Mouse (Mus musculus) ES-Bruce4 (cell line): ENCODE results near the gene Mcpt4.

Experiments used
- CTCF ChIP-seq: IDR thresholded peaks from one replicate; pipeline ENCODE4 v1.8.1; 2011; ENCODE audit warnings: low read depth, low read length
- EP300 ChIP-seq: IDR thresholded peaks from 2 replicates; pipeline ENCODE4 v1.6.1; 2011; ENCODE audit warnings: low read depth, low read length; ENCODE audit not compliant: insufficient read depth
- POLR2A ChIP-seq: IDR thresholded peaks from one replicate; pipeline ENCODE4 v1.8.1; 2011; ENCODE audit warnings: low read length; ENCODE audit not compliant: insufficient read depth

- no peak for TF ChIP-seq CTCF
- TF ChIP-seq POLR2A = no peak
- no peak for TF ChIP-seq EP300
Observed at GRCm38 (mm10) chr14:56103452-56103851, 41.3 kb upstream of the Mcpt4 start.
